In the genomic region with DNA sequence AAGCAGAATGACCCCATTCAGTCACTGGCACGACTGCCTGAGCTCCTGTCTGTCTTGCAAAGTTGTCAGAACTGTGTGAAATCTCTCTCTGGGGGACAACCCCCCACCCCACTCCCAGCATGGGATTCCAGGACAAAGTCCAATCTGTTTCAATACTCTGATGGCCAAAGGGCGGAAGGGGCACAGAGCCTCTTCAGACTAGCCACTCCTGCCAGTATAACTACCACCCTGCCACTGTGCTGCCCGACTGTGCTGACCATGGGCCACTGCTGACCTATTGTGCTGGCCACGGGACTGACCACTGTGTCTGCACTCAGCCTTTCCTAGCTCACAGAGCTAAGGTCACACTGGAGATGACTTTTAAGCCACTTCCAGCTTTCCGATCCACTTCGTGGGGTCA, we compare ENCODE assay signal across 23 mouse cellular contexts. TPM values are rescaled to one million over a fixed set of nuclear protein-coding genes. Genes with fewer than 3 reads are reported as not detected.
DNase-seq lines count a peak whose midpoint lies in the region; ATAC-seq lines count a peak whose summit lies in the region.
"Had no signal": no experiment of that assay in that cellular context is flagged by ENCODE, and none has a peak within 500 bp of the region (broad histone marks: within the 10 kb centered on the region; RNA-seq: fewer than 3 reads in every experiment).

No protein-coding gene starts in this region.

- no peak for DNase-seq in heart, embryonic 10.5 days (ENCODE audit: low spot score)
- no peak for DNase-seq in heart, adult 11 months
- DNase-seq in neural tube, embryonic 10.5 days (ENCODE audit: extremely low spot score, low spot score) = peak; percentile 16
- DNase-seq in liver, embryonic 11.5 days (ENCODE audit: low spot score) = no peak
- DNase-seq in left cerebral cortex, adult 9 months (ENCODE audit: low spot score in 2 of 2) = no peak
- DNase-seq in urinary bladder, postnatal 10 days (ENCODE audit: low spot score) = no peak
- no peak for DNase-seq in spleen, adult 12 weeks (ENCODE audit: low spot score)
- DNase-seq: adrenal gland, postnatal 36 days; cerebellum, adult 9-10 months; forebrain, postnatal 0 days; gastrocnemius, adult 2 months; heart, adult 18-20 months; lung, adult 2 months had no signal

- peaks cover 4% of the 10 kb centered on the region; the same call in 1 of the 2 replicates for H3K4me1 ChIP-seq in heart, embryonic 10.5 days
- H3K4me1 ChIP-seq in neural tube, embryonic 15.5 days = peaks cover 8% of the 10 kb centered on the region; the same call in 1 of the 2 replicates
- H3K4me1 ChIP-seq in liver, embryonic 11.5 days (replicated peaks; ENCODE audit: control insufficient read depth, insufficient read depth, low read length) = 0 out of 2 replicates have a peak, but pooled peaks cover 4% of the 10 kb centered on the region

- no peak overlapping the region for H3K4me2 ChIP-seq in neural tube, embryonic 15.5 days
- no peak overlapping the region for H3K4me2 ChIP-seq in liver, embryonic 11.5 days
- H3K4me2 ChIP-seq: midbrain, embryonic 15.5 days; neural tube, embryonic 13.5 days had no signal

- H3K9me3 ChIP-seq in heart, embryonic 10.5 days = no peaks in the 10 kb centered on the region
- no peaks in the 10 kb centered on the region for H3K9me3 ChIP-seq in neural tube, embryonic 15.5 days (replicated peaks)
- H3K9me3 ChIP-seq in liver, embryonic 11.5 days (ENCODE audit: control insufficient read depth, low read length) = no peaks in the 10 kb centered on the region
- H3K9me3 ChIP-seq: embryonic facial prominence, embryonic 10.5 days; midbrain, embryonic 15.5 days; neural tube, embryonic 13.5 days had no signal

- H3K27ac ChIP-seq in heart, embryonic 10.5 days = 0 out of 2 replicates have a peak overlapping the region, but pooled peaks have one; percentile 36
- H3K27ac ChIP-seq in neural tube, embryonic 15.5 days (replicated peaks) = no peak overlapping the region
- H3K27ac ChIP-seq in liver, embryonic 11.5 days (ENCODE audit: low read depth, low read length) = no peak overlapping the region
- H3K27ac ChIP-seq: embryonic facial prominence, embryonic 10.5 days; gastrocnemius, adult 2 months; hindbrain, postnatal 0 days; macrophage; midbrain, embryonic 15.5 days; neural tube, embryonic 13.5 days had no signal

- WGBS in heart, embryonic 10.5 days = 57% methylated on average over 6 of the region's 6 CpGs
- 36% methylated on average over 6 of the region's 6 CpGs for WGBS in neural tube, embryonic 15.5 days
- WGBS in liver, embryonic 11.5 days = 43% methylated on average over 6 of the region's 6 CpGs

- H3K36me3 ChIP-seq in heart, embryonic 10.5 days = no peaks in the 10 kb centered on the region
- H3K36me3 ChIP-seq in neural tube, embryonic 15.5 days = no peaks in the 10 kb centered on the region
- H3K36me3 ChIP-seq in liver, embryonic 11.5 days (ENCODE audit: control insufficient read depth, insufficient read depth, low read length) = no peaks in the 10 kb centered on the region
- H3K36me3 ChIP-seq: embryonic facial prominence, embryonic 10.5 days; midbrain, embryonic 15.5 days; neural tube, embryonic 13.5 days had no signal

- H3K9ac ChIP-seq in neural tube, embryonic 15.5 days (replicated peaks) = no peak overlapping the region
- H3K9ac ChIP-seq in liver, embryonic 11.5 days (ENCODE audit: low read depth, low read length) = no peak overlapping the region
- H3K9ac ChIP-seq: forebrain, postnatal 0 days; midbrain, embryonic 15.5 days; neural tube, embryonic 13.5 days had no signal

- ATAC-seq in neural tube, embryonic 15.5 days (ENCODE audit: low FRiP score) = no peak
- peak; percentile 53; the same call in 1 of the 2 replicates for ATAC-seq in liver, embryonic 11.5 days (replicated peaks; ENCODE audit: low FRiP score)
- ATAC-seq: hindbrain, postnatal 0 days; midbrain, embryonic 15.5 days; Patski had no signal

- no peak overlapping the region for H3K4me3 ChIP-seq in heart, embryonic 10.5 days
- no peak overlapping the region for H3K4me3 ChIP-seq in neural tube, embryonic 15.5 days (replicated peaks)
- H3K4me3 ChIP-seq in liver, embryonic 11.5 days (ENCODE audit: low read depth, low read length) = no peak overlapping the region
- H3K4me3 ChIP-seq: embryonic facial prominence, embryonic 10.5 days; erythroblast, embryonic 14.5 days; gastrocnemius, adult 2 months; midbrain, embryonic 15.5 days; neural tube, embryonic 13.5 days had no signal

- peaks cover 6% of the 10 kb centered on the region; the same call in 1 of the 2 replicates for H3K27me3 ChIP-seq in heart, embryonic 10.5 days (ENCODE audit: insufficient read depth, poor library complexity, severe bottlenecking)
- 0 out of 2 replicates have a peak, but pooled peaks cover 5% of the 10 kb centered on the region for H3K27me3 ChIP-seq in neural tube, embryonic 15.5 days (replicated peaks)
- H3K27me3 ChIP-seq in liver, embryonic 11.5 days (replicated peaks; ENCODE audit: control insufficient read depth, insufficient read depth, low read length) = no peaks in the 10 kb centered on the region
- H3K27me3 ChIP-seq: neural tube, embryonic 13.5 days; Patski had no signal

RNA-seq across cellular contexts. Expression of a gene that starts 16.8 kb away (rescaled TPM):
- polyA plus RNA-seq in heart, embryonic 10.5 days (2016; fragmentation: Nextera tagmentation; extraction: Ambion mirVana) = 0.05 and 0.06 TPM in 2 replicates
- 0.70 and 1.3 TPM in 2 replicates for polyA plus RNA-seq in neural tube, embryonic 15.5 days (2015; fragmentation: Nextera tagmentation; extraction: Ambion mirVana)
- 0.09 and 0.10 TPM in 2 replicates for polyA plus RNA-seq in liver, embryonic 11.5 days (2014; fragmentation: Nextera tagmentation; extraction: Ambion mirVana)
- polyA plus RNA-seq: erythroblast, embryonic 14.5 days; heart, embryonic 16.5 days; macrophage; Patski; stomach, embryonic 14.5 days had no signal

RNA-seq across cellular contexts. Expression of a gene that starts 52.6 kb away (rescaled TPM):
- 49.8 and 53.2 TPM in 2 replicates for polyA plus RNA-seq in heart, embryonic 10.5 days (2016; fragmentation: Nextera tagmentation; extraction: Ambion mirVana)
- polyA plus RNA-seq in neural tube, embryonic 15.5 days (2015; fragmentation: Nextera tagmentation; extraction: Ambion mirVana) = 52.4 and 54.6 TPM in 2 replicates
- 45.6 and 49.2 TPM in 2 replicates for polyA plus RNA-seq in liver, embryonic 11.5 days (2014; fragmentation: Nextera tagmentation; extraction: Ambion mirVana)
